Mouse (Mus musculus) kidney, adult 8-10 months (tissue): ENCODE results near the gene Pdzd9.

ENCODE experiments used
- DNase-seq, 2 experiments: peaks; one replicate each; pipeline ENCODE4 v3.0.0; 2022

Gene Pdzd9

GRCm38 (mm10) chr7:120670153-120670875 lies at the start of gene Pdzd9:
Gene Pdzd9 (minus strand): TSS chr7:120670343.
- DNase-seq = peak; percentile 21 to 64

GRCm38 (mm10) chr7:120717261-120717660 lies 47.1 kb upstream of the Pdzd9 start:
- no peak for DNase-seq

- DNase-seq = peak in 1 of 2 experiments; percentile 15
These were observed 43.8 kb upstream of the Pdzd9 start for GRCm38 (mm10) chr7:120713951-120714350.

- DNase-seq = no peak
These were observed 43.1 kb upstream of the Pdzd9 start for GRCm38 (mm10) chr7:120713225-120713624.

DNA sequence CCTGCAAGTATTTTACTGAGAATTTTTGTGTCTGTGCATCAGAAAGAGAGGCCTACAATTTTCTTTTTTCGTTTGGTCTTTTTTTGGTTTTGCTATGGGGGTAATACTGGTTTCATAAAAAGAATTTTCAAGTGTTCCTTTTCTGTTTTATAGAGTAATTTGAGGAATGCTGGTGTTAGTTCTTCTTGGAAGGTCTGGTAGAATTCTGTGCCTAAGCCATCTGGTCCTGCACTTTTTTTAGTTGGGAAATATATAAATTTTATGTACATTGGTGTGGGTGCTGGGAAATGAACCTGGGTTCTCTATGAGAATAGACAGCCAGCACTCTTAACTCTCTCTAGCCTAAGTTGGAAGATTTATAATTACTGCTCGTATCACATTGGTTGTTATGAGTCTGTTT lies 41.9 kb upstream of the Pdzd9 start:
- DNase-seq = no peak

GRCm38 (mm10) chr7:120703888-120704287 lies 33.7 kb upstream of the Pdzd9 start:
- DNase-seq = no peak

DNA sequence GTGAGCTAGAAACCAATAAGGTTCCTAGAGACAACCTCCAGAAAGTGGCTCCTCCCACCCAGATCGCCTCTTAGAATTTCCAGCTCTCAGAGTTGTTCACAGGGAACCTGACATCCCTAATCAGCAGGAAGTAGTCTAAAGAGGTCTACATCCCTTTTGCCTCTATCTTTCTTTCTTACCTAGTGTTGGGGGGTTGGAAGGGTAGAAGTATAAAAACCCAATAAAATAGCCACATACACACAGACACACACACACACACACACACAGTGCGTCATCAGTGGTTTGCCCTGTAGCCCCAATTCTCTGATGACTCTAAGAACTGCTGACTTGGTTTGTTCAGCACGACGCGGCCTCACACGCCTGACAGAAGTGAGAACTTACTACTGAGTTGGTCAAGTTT lies 29.4 kb upstream of the Pdzd9 start:
- no peak for DNase-seq

DNA sequence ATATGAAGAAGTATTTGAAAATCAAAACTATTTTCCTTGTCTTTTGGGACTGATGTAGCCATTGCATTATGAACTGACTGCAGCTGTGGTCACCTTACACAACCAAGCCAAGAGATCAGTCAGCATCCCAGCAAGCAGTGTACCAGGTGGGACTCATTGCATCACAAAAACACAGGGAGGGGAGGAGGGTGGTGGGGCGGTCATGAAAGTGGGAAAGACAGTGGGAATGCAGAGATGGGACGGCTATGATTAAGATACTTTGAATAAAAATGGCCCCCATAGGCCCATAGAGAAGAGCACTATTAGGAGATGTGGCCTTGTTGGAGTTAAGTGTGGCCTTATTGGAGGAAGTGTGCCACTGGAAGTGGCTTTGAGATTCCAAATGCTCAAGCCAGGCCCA lies 26.2 kb upstream of the Pdzd9 start:
- no peak for DNase-seq

DNA sequence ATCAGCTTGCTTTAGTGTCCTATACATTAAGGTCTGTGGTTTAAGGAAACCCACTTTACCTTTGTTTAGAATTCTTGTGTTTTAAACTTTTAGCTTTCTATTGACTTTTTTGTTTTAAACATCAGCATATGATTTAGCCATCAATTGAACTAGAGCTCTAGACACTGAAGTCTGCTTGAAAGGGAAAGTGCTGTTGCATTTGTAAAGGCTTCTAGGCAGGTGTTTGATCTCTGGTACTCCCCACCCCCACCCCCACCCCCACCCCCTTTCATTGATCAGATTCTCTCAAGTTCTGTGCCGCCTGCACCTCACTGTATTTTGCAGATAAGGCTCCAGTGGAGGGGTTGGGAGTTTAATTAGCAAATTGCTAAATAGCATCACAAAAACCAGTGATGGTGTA lies 25.5 kb upstream of the Pdzd9 start:
- DNase-seq = no peak

DNA sequence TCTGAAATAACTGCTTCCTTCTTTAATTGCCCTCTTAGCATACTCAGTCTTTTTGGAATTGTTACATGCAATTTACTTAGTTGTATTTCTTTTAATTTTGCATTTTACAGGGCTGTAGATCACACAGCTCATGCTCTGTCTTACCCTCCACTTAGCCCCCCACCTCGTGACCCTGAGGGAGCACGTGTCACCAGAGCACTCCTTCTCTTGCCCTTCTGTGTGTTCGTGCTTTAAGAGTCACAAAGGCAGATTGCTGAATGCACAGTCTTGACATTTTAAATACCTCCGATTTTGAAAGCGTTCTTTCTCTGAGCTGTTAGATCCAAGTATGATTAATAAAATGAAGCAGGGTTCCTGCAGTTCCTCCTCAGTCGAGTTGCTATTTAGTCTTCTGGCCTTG lies 25.1 kb upstream of the Pdzd9 start:
- no peak for DNase-seq

- no peak for DNase-seq
These were observed 23.8 kb upstream of the Pdzd9 start for GRCm38 (mm10) chr7:120693831-120694375.

- DNase-seq = no peak
These were observed 20.5 kb upstream of the Pdzd9 start for GRCm38 (mm10) chr7:120690634-120691033.

DNA sequence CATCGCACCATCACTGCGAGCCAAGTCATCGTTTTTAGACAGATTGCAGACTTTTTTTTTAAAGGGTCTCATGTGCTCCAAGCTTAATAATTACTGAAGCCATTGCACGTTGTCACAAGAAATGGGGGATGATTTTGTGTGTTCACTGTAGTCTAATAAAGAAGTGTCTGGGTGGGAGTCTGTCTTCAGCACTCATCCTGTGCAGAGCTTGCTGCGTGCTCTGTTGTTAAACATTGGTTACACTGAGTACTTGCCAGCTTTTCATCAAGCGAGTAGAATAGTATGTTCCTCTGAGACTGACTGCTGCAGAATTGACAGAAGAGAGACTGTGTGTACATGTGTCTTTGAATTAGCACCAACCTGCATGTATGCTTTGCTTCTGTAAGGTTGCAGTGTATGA lies 15.1 kb upstream of the Pdzd9 start:
- DNase-seq = no peak

DNA sequence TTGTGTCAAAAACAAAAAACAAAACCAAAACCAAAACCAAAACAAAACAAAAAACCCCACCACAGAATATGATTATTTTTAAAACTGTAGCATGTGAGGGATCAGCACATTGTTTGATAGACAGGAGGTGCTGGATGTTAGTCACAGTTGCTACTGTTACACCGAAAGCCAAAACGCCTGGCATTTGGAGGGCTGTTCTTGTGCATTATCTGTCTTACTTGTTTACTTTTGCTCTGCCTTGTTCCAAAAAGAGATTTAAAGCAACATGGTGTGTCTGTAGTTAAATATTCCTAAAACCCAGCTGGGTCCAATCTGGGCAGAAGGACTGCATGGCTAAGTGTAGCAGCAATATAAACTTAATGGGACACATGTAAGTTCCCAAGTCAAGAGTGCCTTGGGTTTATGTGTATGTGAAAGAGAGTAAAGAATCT lies 14.6 kb upstream of the Pdzd9 start:
- no peak for DNase-seq

DNA sequence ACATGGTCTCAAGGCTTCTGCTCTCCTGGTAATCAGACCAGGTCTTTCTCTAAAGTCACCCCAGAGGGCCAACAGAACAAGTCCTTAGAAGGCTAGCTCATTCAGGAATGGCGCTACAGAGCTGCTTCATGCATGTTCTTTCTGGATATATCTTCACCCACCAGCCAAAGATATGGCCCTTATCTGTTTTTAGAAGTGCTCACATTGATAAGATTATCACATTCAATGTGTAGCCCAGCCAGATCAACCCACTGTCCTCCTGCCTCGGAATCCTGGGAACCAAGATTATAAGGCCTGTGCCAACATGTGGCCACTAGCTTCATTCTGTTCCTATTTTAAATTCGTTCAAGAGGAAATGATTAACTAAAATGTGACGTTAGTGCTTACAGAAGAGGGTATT lies 11.9 kb upstream of the Pdzd9 start:
- DNase-seq = peak in 1 of 2 experiments; percentile 13

DNA sequence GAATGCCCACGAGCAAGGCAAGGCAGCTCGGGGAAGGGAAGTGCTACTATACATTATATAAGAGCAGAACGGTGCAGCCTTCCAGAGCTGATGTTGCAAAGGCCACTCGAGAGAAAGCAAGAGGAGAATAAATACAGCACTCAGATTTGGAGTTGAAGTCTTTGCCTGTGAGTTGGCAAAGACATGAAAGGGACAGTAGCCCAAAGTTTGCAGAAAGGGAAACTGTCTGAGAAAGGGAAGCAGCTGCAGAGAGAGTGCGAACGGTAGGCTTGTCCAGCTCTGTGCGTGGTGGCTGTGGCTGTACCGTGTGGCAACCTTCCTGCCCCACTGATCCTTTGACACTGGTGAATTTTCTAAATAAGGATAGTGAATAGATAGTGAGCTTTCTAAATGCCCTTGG lies 8.9 kb upstream of the Pdzd9 start:
- no peak for DNase-seq

- peak; percentile 11 to 28 for DNase-seq
These were observed 7.8 kb upstream of the Pdzd9 start for GRCm38 (mm10) chr7:120677764-120678531.

DNA sequence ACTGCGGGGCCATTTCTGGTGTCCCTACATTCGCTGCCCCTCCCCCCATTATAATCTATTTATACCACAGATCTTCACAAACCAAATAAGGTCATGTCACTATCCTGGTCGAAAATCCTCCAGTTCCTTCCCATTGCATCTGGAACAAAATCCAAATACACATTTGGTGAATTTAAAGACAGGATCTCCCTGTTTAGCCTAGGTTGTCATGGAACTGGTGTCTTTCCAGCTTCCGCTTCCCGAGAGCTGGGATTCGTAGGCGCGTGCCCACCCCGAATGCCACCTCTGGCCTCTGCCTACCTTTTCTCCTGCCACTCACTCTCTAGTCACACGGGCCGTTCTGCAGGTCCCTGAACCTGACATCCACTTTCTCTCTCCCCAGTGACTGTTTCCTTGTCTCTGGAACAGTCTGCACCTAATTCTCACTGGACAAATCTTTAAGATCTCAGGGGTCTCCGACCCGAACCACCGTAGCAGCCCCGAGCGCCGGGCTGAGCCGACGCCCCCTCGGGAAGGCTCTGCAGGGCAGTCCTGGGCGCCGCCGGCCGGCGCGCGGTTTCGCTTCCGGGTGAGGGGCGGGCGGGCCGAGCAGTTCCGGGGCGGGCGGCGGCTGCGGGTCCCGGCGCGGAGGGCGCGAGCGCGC lies 7.0 kb upstream of the Pdzd9 start, which contains the start of gene Mosmo:
Gene Mosmo (plus strand): TSS at position 618 of the 643 bp plus-strand sequence.
- DNase-seq = peak; percentile 38 to 59

GRCm38 (mm10) chr7:120671271-120671670 lies 1.1 kb upstream of the Pdzd9 start:
- DNase-seq = peak; percentile 29 to 31

DNA sequence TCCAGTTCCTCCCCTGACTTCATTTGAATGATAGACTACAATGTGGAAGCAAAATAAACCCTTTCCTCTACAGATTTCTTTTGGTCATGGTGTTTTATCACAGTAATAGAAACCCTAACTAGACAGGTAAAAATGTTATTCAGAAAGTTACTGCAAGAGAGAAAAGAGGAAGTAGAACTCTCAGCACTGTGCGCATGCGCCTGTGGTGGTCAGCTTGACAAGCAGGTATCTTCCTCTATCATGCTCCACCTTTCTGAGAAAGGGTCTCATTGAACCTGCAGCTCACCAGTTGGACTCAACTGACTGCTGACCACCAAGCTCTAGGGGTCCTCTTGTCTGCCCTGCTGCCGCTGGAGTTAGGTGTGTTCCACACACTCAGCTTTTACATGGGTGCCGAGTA lies 8.1 kb downstream of the Pdzd9 start:
- no peak for DNase-seq

- no peak for DNase-seq
These were observed 22.3 kb downstream of the Pdzd9 start for GRCm38 (mm10) chr7:120647849-120648248.

GRCm38 (mm10) chr7:120643217-120643616 lies 26.9 kb downstream of the Pdzd9 start:
- DNase-seq = no peak

DNA sequence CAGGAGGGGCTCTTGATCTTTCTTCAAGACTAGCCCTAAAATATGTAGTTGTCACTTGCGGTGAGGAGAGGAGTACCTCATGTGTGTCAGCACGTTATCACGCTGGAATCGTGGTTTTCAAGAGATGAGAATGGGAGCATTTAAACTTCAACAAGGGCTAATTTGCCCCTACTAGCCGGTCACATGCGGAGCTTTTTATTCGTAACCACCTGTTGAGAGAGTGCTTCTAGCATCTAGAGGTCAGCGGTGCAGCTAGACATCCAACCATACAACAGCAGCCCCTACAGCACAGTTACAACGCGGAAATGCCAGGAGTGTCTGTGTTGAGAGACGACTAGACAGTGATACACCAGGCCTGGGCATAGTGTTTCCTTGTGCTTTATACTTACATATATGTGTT lies 34.3 kb downstream of the Pdzd9 start:
- no peak for DNase-seq
